Mouse (Mus musculus): Measurements from ENCODE around the gene Cd3eap.

GRCm38 (mm10) chr7:19314033-19314432 lies 45.2 kb downstream of the Cd3eap start:
- no peak for TF ChIP-seq CTCF (IDR thresholded peaks at IDR 0.05; ENCODE audit: control insufficient read depth, insufficient read depth, insufficient replicate concordance, low read depth, low read length)
- TF ChIP-seq POLR2A (IDR thresholded peaks at IDR 0.05; ENCODE audit: control insufficient read depth, low read depth, low read length), result no peak

Measured in testis, adult 2 months (tissue).